Mouse (Mus musculus) testis, adult 2 months (tissue): ENCODE results near the gene Eif3l.

Experiments
- CTCF ChIP-seq: fragments of 200-500 bp; IDR thresholded peaks from 2 replicates; pipeline ENCODE4 v1.5.1; 2012; ENCODE audit warnings: low read depth, mild to moderate bottlenecking, inconsistent platforms, low read length, moderate library complexity; ENCODE audit not compliant: control insufficient read depth, insufficient read depth, insufficient replicate concordance
- POLR2A ChIP-seq: fragments of 200-500 bp; IDR thresholded peaks from 2 replicates; pipeline ENCODE4 v1.6.1; 2012; ENCODE audit warnings: low read depth, mild to moderate bottlenecking, inconsistent platforms, low read length, moderate library complexity; ENCODE audit not compliant: control insufficient read depth

DNA sequence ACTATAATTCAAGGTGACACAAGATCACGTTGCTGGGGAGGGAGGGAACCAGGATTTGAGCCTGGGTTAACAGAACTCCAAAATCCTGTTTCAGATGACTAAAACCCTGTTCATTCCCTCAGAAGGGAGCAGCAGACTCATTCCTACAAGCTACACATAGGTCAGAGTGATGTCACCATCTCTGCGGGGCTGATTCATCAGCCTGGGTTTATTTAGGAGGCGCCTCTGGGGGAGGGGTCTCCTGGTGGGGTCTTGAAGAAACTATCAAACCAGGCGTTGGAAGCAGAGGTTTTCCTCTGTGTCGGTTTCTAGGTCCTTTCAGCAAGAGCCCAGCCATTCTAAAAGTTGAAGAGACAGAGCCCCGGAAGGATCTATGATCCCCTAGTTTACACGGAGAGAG lies 33.0 kb downstream of the Eif3l start:
- TF ChIP-seq CTCF, result no peak
- no peak for TF ChIP-seq POLR2A
